Mouse (Mus musculus) midbrain, embryonic 13.5 days (tissue): ENCODE measurements around the gene Cemip. TPM values are rescaled to one million over a fixed set of nuclear protein-coding genes. Genes with fewer than 3 reads are reported as not detected.

Source experiments
- ATAC-seq: fragments of 200-750 bp; cut with Nextera tagmentation; 2 replicates; pipeline ENCODE4 v1.8.0; 2017; ENCODE audit warnings: mild to moderate bottlenecking, moderate TSS enrichment, moderate library complexity
- H3K27ac ChIP-seq: fragments of 300-500 bp; sonication (generic); 2 replicates; pipeline ENCODE4 v1.5.1; 2015; ENCODE audit warnings: inconsistent platforms, mild to moderate bottlenecking, moderate library complexity
- H3K27me3 ChIP-seq: fragments of 300-500 bp; sonication (generic); 2 replicates; pipeline ENCODE4 v1.6.1; 2015; ENCODE audit warnings: mild to moderate bottlenecking, inconsistent platforms
- H3K36me3 ChIP-seq: fragments of 300-500 bp; sonication (generic); 2 replicates; pipeline ENCODE4 v1.6.1; 2015; ENCODE audit warnings: mild to moderate bottlenecking, inconsistent platforms
- H3K4me1 ChIP-seq: fragments of 300-500 bp; sonication (generic); replicated peaks from 2 replicates; pipeline ENCODE4 v1.6.1; 2015; ENCODE audit warnings: inconsistent platforms
- H3K4me2 ChIP-seq: fragments of 300-500 bp; sonication (generic); replicated peaks from 2 replicates; pipeline ENCODE4 v1.6.1; 2015; ENCODE audit warnings: moderate library complexity, mild to moderate bottlenecking, inconsistent platforms
- H3K4me3 ChIP-seq: fragments of 300-500 bp; sonication (generic); replicated peaks from 2 replicates; pipeline ENCODE4 v1.5.1; 2015; ENCODE audit warnings: mild to moderate bottlenecking, inconsistent platforms
- H3K9ac ChIP-seq: fragments of 300-500 bp; sonication (generic); replicated peaks from 2 replicates; pipeline ENCODE4 v1.6.1; 2015; ENCODE audit warnings: mild to moderate bottlenecking, inconsistent platforms
- H3K9me3 ChIP-seq: fragments of 300-500 bp; sonication (generic); 2 replicates; pipeline ENCODE4 v1.6.1; 2016; ENCODE audit warnings: mild to moderate bottlenecking, inconsistent platforms
- WGBS: fragments of 180-500 bp; shearing (Covaris S2); methylation state at CpG from one replicate; pipeline ENCODE4 v1.1.7; 2015; 5-methylcytosine and 5-hydroxymethylcytosine counted together
- polyA plus RNA-seq: library from polyadenylated mRNA; unstranded; fragments of >200 nt; fragmentation: Nextera tagmentation; extraction: Ambion mirVana; gene quantifications from 2 replicates; pipeline ENCODE4 v1.2.1, GENCODE M21; 2015

Cemip gene
- polyA plus RNA-seq, 1 experiment from 2014 or later: 0.16 TPM

DNA sequence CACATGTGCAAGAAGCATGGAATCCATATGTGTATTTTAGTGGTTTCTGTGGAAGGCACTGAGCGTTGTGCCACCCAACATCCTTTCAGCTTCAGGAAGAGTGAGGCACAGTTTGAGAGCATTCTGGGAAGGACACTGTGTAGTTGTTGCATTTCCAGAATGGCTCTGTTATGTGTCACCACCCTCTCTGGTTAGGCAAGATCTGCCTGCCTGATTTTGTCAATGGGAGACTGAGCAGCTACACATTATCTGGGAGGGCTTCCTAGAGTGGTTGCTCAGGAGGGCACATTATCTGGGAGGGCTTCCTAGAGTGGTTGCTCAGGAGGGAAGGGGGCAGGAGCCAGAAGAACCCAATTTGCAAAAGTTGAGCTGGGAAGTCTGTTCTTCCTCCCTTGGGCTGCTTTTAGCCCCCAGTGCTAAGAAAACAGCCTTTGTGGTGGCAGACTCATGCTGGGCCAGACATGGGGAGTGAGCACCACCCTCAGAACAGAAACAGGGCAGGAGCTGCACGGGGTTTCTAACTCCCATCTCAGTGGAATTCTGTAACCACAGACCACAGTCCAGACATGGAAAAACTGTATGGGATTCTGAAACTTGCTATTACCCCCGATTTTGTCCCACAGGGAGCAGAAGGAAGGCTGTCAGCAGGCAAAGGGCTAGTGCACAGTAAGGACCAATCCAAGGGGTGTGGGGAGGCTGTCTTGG, 147.1 kb downstream of the Cemip start:
- Histone ChIP-seq H3K4me3 (no peak overlapping the region), H3K27ac (no peak overlapping the region), H3K9me3 (no peaks in the 10 kb centered on the region), H3K27me3 (no peaks in the 10 kb centered on the region), H3K36me3 (no peaks in the 10 kb centered on the region), H3K9ac (no peak overlapping the region), H3K4me2 (no peak overlapping the region), H3K4me1 (no peaks in the 10 kb centered on the region)
- WGBS: 69% methylated on average over 3 of the region's 3 CpGs
- no peak for ATAC-seq

- H3K4me2 ChIP-seq: no peak overlapping the region
- no peaks in the 10 kb centered on the region for H3K36me3 ChIP-seq
- H3K4me1 ChIP-seq: no peaks in the 10 kb centered on the region
- H3K27ac ChIP-seq: no peak overlapping the region
- H3K9me3 ChIP-seq: no peaks in the 10 kb centered on the region
- no peaks in the 10 kb centered on the region for H3K27me3 ChIP-seq
- H3K9ac ChIP-seq: no peak overlapping the region
- ATAC-seq: no peak
- no peak overlapping the region for H3K4me3 ChIP-seq
- WGBS: 76% methylated on average over 3 of the region's 3 CpGs
These were observed 164.7 kb downstream of the Cemip start for GRCm38 (mm10) chr7:83921637-83922036.

DNA sequence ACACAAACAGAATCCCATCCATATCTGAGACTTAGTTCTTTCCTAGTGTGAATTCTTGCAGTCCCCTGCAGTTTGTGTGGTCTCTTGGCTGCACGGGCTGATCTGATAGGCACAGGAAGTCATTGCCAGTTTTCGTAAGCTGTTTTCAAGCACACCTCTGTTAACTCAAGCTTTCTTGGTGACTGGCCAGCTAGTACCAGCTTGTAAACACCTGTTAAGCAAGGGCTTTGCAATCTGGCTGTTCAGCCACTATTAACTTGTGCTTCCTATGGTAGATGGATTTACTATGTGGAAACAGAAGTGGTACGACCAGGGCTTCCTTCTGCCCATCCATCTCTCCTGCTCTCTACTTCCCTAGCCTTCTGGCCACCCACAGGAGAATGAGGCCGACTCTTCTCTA, 166.1 kb downstream of the Cemip start:
- Histone ChIP-seq H3K9ac (no peak overlapping the region), H3K27me3 (no peaks in the 10 kb centered on the region), H3K36me3 (no peaks in the 10 kb centered on the region), H3K4me3 (no peak overlapping the region), H3K27ac (no peak overlapping the region), H3K4me1 (no peaks in the 10 kb centered on the region), H3K9me3 (no peaks in the 10 kb centered on the region), H3K4me2 (no peak overlapping the region)
- 85% methylated on average over 4 of the region's 4 CpGs for WGBS
- no peak for ATAC-seq

GRCm38 (mm10) chr7:83914566-83914965, 171.7 kb downstream of the Cemip start:
- ATAC-seq: 0 out of 2 replicates have a peak, but pooled peaks have one; percentile 53

GRCm38 (mm10) chr7:83913995-83914394, 172.3 kb downstream of the Cemip start:
- H3K4me2 ChIP-seq: no peak overlapping the region
- H3K9ac ChIP-seq: no peak overlapping the region
- WGBS: 79% methylated on average over 9 of the region's 9 CpGs
- no peaks in the 10 kb centered on the region for H3K9me3 ChIP-seq
- no peaks in the 10 kb centered on the region for H3K4me1 ChIP-seq
- no peak for ATAC-seq
- H3K4me3 ChIP-seq: no peak overlapping the region
- H3K27me3 ChIP-seq: no peaks in the 10 kb centered on the region
- no peak overlapping the region for H3K27ac ChIP-seq
- no peaks in the 10 kb centered on the region for H3K36me3 ChIP-seq

More at GRCm38 (mm10) chr7:83914566-83914965, 171.7 kb downstream of the Cemip start:
- H3K4me1 ChIP-seq: no peaks in the 10 kb centered on the region
- 0% methylated on average over 3 of the region's 3 CpGs for WGBS
- no peaks in the 10 kb centered on the region for H3K36me3 ChIP-seq
- no peak overlapping the region for H3K9ac ChIP-seq
- H3K9me3 ChIP-seq: no peaks in the 10 kb centered on the region
- H3K4me2 ChIP-seq: no peak overlapping the region
- no peak overlapping the region for H3K4me3 ChIP-seq
- no peak overlapping the region for H3K27ac ChIP-seq
- no peaks in the 10 kb centered on the region for H3K27me3 ChIP-seq

- H3K4me2 ChIP-seq: no peak overlapping the region
- no peak overlapping the region for H3K4me3 ChIP-seq
- WGBS: 90% methylated on average over 6 of the region's 6 CpGs
- no peak for ATAC-seq
- no peaks in the 10 kb centered on the region for H3K36me3 ChIP-seq
- no peak overlapping the region for H3K9ac ChIP-seq
- no peaks in the 10 kb centered on the region for H3K27me3 ChIP-seq
- H3K27ac ChIP-seq: no peak overlapping the region
- H3K9me3 ChIP-seq: no peaks in the 10 kb centered on the region
- H3K4me1 ChIP-seq: no peaks in the 10 kb centered on the region
These were observed 172.8 kb downstream of the Cemip start for GRCm38 (mm10) chr7:83913405-83913932.

GRCm38 (mm10) chr7:83911909-83912308, 174.4 kb downstream of the Cemip start:
- Histone ChIP-seq H3K4me1 (no peaks in the 10 kb centered on the region), H3K4me2 (no peak overlapping the region), H3K36me3 (no peaks in the 10 kb centered on the region), H3K4me3 (no peak overlapping the region), H3K9ac (no peak overlapping the region), H3K27ac (no peak overlapping the region), H3K27me3 (no peaks in the 10 kb centered on the region), H3K9me3 (no peaks in the 10 kb centered on the region)
- ATAC-seq: no peak
- WGBS: 77% methylated on average over 3 of the region's 3 CpGs

- H3K27ac ChIP-seq: no peak overlapping the region
- H3K4me3 ChIP-seq: no peak overlapping the region
- WGBS: 94% methylated on average over 3 of the region's 3 CpGs
- H3K9me3 ChIP-seq: no peaks in the 10 kb centered on the region
- no peaks in the 10 kb centered on the region for H3K27me3 ChIP-seq
- H3K4me2 ChIP-seq: no peak overlapping the region
- ATAC-seq: no peak
- peaks cover 21% of the 10 kb centered on the region for H3K36me3 ChIP-seq
- H3K4me1 ChIP-seq: no peaks in the 10 kb centered on the region
- H3K9ac ChIP-seq: no peak overlapping the region
These were observed 181.5 kb downstream of the Cemip start for GRCm38 (mm10) chr7:83904831-83905230.

GRCm38 (mm10) chr7:83902296-83903145, 183.8 kb downstream of the Cemip start:
- Histone ChIP-seq H3K27ac (no peak overlapping the region), H3K36me3 (peaks cover 45% of the 10 kb centered on the region), H3K4me2 (no peak overlapping the region), H3K9ac (no peak overlapping the region), H3K4me3 (no peak overlapping the region), H3K4me1 (no peaks in the 10 kb centered on the region), H3K27me3 (no peaks in the 10 kb centered on the region), H3K9me3 (no peaks in the 10 kb centered on the region)
- 80% methylated on average over 5 of the region's 5 CpGs for WGBS
- ATAC-seq: no peak

- no peaks in the 10 kb centered on the region for H3K9me3 ChIP-seq
- no peaks in the 10 kb centered on the region for H3K27me3 ChIP-seq
- H3K4me3 ChIP-seq: no peak overlapping the region
- H3K36me3 ChIP-seq: peaks cover 53% of the 10 kb centered on the region
- H3K4me1 ChIP-seq: no peaks in the 10 kb centered on the region
- ATAC-seq: no peak
- WGBS: 88% methylated on average over 4 of the region's 4 CpGs
- H3K4me2 ChIP-seq: no peak overlapping the region
- H3K9ac ChIP-seq: no peak overlapping the region
- no peak overlapping the region for H3K27ac ChIP-seq
These were observed 184.9 kb downstream of the Cemip start for GRCm38 (mm10) chr7:83901425-83901824.

GRCm38 (mm10) chr7:83900519-83900918, 185.8 kb downstream of the Cemip start:
- no peak overlapping the region for H3K4me2 ChIP-seq
- WGBS: 83% methylated on average over 3 of the region's 3 CpGs
- no peak overlapping the region for H3K9ac ChIP-seq
- H3K36me3 ChIP-seq: peaks cover 58% of the 10 kb centered on the region
- H3K4me3 ChIP-seq: no peak overlapping the region
- H3K27ac ChIP-seq: no peak overlapping the region
- ATAC-seq: no peak
- no peaks in the 10 kb centered on the region for H3K27me3 ChIP-seq
- H3K9me3 ChIP-seq: no peaks in the 10 kb centered on the region
- H3K4me1 ChIP-seq: no peaks in the 10 kb centered on the region

- 95% methylated on average over 11 of the region's 11 CpGs for WGBS
- Histone ChIP-seq H3K9ac (no peak overlapping the region), H3K36me3 (peaks cover 61% of the 10 kb centered on the region)
These were observed 188.0 kb downstream of the Cemip start for GRCm38 (mm10) chr7:83898267-83898666.

More at GRCm38 (mm10) chr7:83898267-83898666, 188.0 kb downstream of the Cemip start:
- Histone ChIP-seq H3K4me2 (no peak overlapping the region), H3K27ac (no peak overlapping the region), H3K4me1 (peaks cover 14% of the 10 kb centered on the region), H3K27me3 (no peaks in the 10 kb centered on the region), H3K4me3 (no peak overlapping the region), H3K9me3 (no peaks in the 10 kb centered on the region)
- no peak for ATAC-seq
